Mouse (Mus musculus) limb, embryonic 13.5 days (tissue): ENCODE data around the gene Colgalt1. TPM values are rescaled to one million over a fixed set of nuclear protein-coding genes. Genes with fewer than 3 reads are reported as not detected.

Experiments used
- ATAC-seq: fragments of 200-750 bp; cut with Nextera tagmentation; 2 replicates; pipeline ENCODE4 v1.8.0; 2017; ENCODE audit warnings: low read depth, moderate number of reproducible peaks, moderate TSS enrichment; ENCODE audit not compliant: low FRiP score
- H3K27ac ChIP-seq: fragments of 300-500 bp; sonication (generic); 2 replicates; pipeline ENCODE4 v1.5.1; 2015; ENCODE audit warnings: inconsistent platforms, mild to moderate bottlenecking, moderate library complexity
- H3K27me3 ChIP-seq: fragments of 300-500 bp; sonication (generic); 2 replicates; pipeline ENCODE4 v1.6.1; 2015; ENCODE audit warnings: mild to moderate bottlenecking, inconsistent platforms
- H3K36me3 ChIP-seq: fragments of 300-500 bp; sonication (generic); 2 replicates; pipeline ENCODE4 v1.6.1; 2015; ENCODE audit warnings: inconsistent platforms, mild to moderate bottlenecking, moderate library complexity
- H3K4me1 ChIP-seq: fragments of 300-500 bp; sonication (generic); 2 replicates; pipeline ENCODE4 v1.6.1; 2015; ENCODE audit warnings: inconsistent platforms
- H3K4me2 ChIP-seq: fragments of 300-500 bp; sonication (generic); replicated peaks from 2 replicates; pipeline ENCODE4 v1.6.1; 2015; ENCODE audit warnings: inconsistent platforms, mild to moderate bottlenecking, moderate library complexity
- H3K4me3 ChIP-seq: fragments of 300-500 bp; sonication (generic); 2 replicates; pipeline ENCODE4 v1.5.1; 2015; ENCODE audit warnings: moderate library complexity, mild to moderate bottlenecking, inconsistent platforms
- H3K9ac ChIP-seq: fragments of 300-500 bp; sonication (generic); 2 replicates; pipeline ENCODE4 v1.6.1; 2015; ENCODE audit warnings: mild to moderate bottlenecking, inconsistent platforms
- H3K9me3 ChIP-seq: fragments of 300-500 bp; sonication (generic); 2 replicates; pipeline ENCODE4 v1.6.1; 2016; ENCODE audit warnings: inconsistent platforms
- WGBS: fragments of 180-500 bp; shearing (Covaris S2); methylation state at CpG from one replicate; pipeline ENCODE4 v1.1.7; 2015; 5-methylcytosine and 5-hydroxymethylcytosine counted together
- polyA plus RNA-seq: library from polyadenylated mRNA; unstranded; fragments of >200 nt; fragmentation: Nextera tagmentation; extraction: Ambion mirVana; gene quantifications from 2 replicates; pipeline ENCODE4 v1.2.1, GENCODE M21; 2015

The Colgalt1 gene
- polyA plus RNA-seq, 1 experiment from 2014 or later = 87.6 TPM

DNA sequence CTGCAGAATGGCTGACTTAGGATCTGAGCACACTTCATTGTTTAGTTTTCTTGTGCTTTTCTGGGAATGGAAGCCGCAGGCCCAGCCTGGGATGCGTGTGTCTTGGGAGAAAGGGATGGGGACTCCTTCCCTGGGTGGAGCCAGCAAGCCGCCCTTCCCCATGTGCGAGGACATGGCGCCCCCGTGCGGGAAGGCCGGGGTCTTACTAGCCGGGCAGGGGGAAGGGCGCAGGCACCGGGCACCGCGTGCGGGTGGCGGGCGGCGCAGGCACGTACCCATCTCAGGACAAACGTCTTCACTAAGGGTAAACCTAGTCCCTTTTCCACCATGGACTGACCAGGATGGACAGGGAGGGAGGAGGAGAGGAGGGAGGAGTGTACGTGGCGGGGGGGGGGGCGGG, 22.4 kb downstream of the Colgalt1 start:
- no peak overlapping the region; the same call in 1 of the 2 replicates for H3K4me2 ChIP-seq
- ATAC-seq = no peak
- H3K4me3 ChIP-seq = no peak overlapping the region
- no peak overlapping the region for H3K27ac ChIP-seq
- H3K4me1 ChIP-seq = peaks cover 29% of the 10 kb centered on the region
- H3K9me3 ChIP-seq = peaks cover 9% of the 10 kb centered on the region
- no peaks in the 10 kb centered on the region for H3K36me3 ChIP-seq
- H3K27me3 ChIP-seq = peaks cover 71% of the 10 kb centered on the region
- H3K9ac ChIP-seq = no peak overlapping the region
- 13% methylated on average over 18 of the region's 22 CpGs for WGBS

DNA sequence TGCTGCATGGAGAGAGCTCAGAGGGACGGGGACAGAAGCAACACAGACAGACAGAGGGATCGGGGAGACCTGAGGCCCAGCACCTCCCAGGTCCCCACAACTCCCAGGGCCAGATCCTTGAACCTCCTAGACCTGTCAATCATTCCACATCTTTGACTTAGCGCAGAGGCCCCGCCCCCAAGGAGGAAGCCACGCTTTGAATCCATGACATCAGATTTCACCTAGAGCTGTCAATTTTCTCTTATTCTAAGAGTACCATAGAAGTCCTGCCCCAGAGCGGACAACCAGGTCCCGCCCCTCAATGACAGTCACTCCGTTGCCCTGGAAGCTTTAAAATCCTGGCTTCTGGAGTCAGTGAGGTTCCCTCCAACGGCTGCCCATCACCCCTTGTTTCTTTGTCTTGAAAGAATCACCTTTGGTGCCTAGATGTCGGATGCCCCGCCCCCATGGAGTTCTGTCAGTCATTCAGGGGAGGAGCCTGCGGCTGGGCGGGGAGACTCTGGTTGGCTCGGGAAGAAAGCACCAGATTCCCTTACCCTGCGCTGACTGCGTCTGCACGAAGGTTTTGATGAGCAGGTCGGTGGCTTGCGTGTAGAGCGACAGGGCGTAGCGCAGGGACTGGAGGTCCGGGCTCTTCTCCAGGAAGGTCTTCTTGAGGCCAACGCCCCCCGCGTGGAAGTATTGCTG, 23.3 kb downstream of the Colgalt1 start:
- peaks cover 21% of the 10 kb centered on the region for H3K4me1 ChIP-seq
- no peak overlapping the region for H3K27ac ChIP-seq
- ATAC-seq = 0 out of 2 replicates have a peak, but pooled peaks have one; percentile 25
- no peaks in the 10 kb centered on the region for H3K36me3 ChIP-seq
- peaks cover 79% of the 10 kb centered on the region for H3K27me3 ChIP-seq
- H3K4me2 ChIP-seq = peak overlapping the region; percentile 60
- H3K9me3 ChIP-seq = peaks cover 9% of the 10 kb centered on the region
- peak overlapping the region; percentile 28 for H3K4me3 ChIP-seq
- H3K9ac ChIP-seq = peak overlapping the region; percentile 45; the same call in 1 of the 2 replicates
- WGBS = 2% methylated on average over 26 of the region's 26 CpGs

DNA sequence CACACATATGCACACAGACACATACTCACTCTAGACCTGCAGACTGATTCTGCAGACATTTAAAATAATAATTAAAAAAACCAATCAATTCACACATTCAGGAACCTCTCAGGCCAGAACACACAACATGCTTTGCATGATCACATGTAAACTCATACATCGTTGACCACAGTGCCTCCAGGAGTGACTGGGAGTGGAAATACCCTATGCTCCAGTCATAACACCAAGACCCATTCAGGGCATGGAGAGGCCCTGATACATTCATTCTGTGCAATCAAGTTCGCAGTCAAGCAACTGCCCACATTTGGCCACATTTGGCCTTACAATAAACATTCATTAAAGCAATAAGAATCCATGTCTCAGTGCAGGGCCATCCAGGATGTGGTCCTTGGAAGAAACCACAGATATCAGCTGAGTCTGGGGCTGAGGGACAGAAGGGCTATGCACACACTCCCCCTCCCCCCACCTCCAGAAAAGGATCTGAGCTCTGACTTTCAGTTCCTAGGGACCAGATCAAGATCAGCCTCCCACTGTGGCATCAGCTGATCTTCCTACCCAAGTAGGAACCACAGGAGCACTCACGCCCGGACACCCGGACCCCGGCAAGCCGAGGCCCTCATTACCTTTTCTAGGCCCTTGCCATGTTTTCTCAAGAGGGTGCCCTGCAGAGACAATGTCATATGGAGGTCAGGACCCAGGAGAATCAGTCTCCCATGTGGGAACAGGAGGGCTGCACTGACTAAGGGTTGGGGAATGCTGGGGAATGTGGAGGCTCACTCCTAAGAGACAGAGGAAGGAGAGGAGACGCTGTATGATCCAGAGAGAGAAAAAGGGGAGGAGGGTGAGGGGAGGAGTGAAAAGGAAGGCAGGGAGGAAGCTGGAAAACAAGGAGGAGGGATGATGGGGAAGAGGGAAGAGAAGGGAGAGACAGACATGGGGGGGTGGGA, 26.6 kb downstream of the Colgalt1 start:
- H3K9me3 ChIP-seq = peaks cover 8% of the 10 kb centered on the region
- peaks cover 55% of the 10 kb centered on the region for H3K27me3 ChIP-seq
- no peak overlapping the region for H3K27ac ChIP-seq
- 70% methylated on average over 8 of the region's 8 CpGs for WGBS
- H3K36me3 ChIP-seq = no peaks in the 10 kb centered on the region
- no peak overlapping the region for H3K9ac ChIP-seq
- peaks cover 12% of the 10 kb centered on the region for H3K4me1 ChIP-seq
- H3K4me3 ChIP-seq = no peak overlapping the region
- ATAC-seq = no peak
- H3K4me2 ChIP-seq = no peak overlapping the region

DNA sequence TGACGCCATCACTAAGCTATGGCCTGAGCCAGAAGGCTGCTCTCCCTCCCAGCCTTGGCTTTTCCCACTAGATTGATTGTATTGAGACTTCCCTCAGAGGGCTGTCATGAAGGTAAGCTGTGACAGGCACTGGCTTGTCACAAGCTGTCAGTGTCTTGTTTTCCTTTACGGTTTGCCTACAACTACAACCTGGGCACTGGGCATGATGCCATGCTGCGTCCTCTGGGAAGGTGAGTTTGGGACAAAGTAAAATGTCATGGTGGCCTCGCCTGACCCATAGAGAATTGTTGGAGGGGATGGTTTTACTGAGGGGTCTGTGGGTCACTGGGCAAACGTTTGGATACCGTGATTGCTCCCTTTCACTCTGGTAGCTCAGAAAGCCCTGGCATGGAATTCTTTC, 27.5 kb downstream of the Colgalt1 start:
- no peak overlapping the region for H3K4me2 ChIP-seq
- H3K9me3 ChIP-seq = no peaks in the 10 kb centered on the region
- H3K4me1 ChIP-seq = peaks cover 12% of the 10 kb centered on the region
- WGBS = 66% methylated on average over 6 of the region's 6 CpGs
- H3K9ac ChIP-seq = peak overlapping the region; percentile 25; the same call in 1 of the 2 replicates
- ATAC-seq = no peak
- H3K36me3 ChIP-seq = no peaks in the 10 kb centered on the region
- peaks cover 46% of the 10 kb centered on the region for H3K27me3 ChIP-seq
- no peak overlapping the region for H3K4me3 ChIP-seq
- H3K27ac ChIP-seq = no peak overlapping the region

DNA sequence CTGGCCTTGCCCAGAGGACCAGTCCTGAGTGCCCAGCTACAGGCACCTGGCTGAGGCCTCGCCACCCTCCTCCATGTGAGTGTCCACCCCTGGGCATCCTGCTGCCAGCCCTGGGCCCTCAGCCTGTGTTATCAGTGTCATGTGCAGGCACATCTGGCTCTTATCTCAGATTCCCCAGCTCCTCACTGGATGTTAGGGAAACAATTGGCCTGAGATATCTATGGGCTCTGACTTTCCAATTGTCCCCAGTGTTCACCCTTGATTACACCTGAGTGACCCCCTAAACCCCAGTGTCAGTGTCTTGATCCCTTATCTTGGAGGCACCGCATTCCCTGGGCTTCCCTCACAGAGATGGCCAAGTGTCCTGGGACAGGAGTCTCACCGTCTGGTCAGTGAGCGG, 28.5 kb downstream of the Colgalt1 start:
- Histone ChIP-seq H3K27ac (no peak overlapping the region), H3K27me3 (peaks cover 38% of the 10 kb centered on the region), H3K9ac (no peak overlapping the region), H3K36me3 (no peaks in the 10 kb centered on the region), H3K4me1 (peaks cover 4% of the 10 kb centered on the region), H3K4me3 (no peak overlapping the region), H3K4me2 (no peak overlapping the region), H3K9me3 (no peaks in the 10 kb centered on the region)
- whole genome bisulfite sequencing = 84% methylated on average over 4 of the region's 4 CpGs
- ATAC-seq = no peak

DNA sequence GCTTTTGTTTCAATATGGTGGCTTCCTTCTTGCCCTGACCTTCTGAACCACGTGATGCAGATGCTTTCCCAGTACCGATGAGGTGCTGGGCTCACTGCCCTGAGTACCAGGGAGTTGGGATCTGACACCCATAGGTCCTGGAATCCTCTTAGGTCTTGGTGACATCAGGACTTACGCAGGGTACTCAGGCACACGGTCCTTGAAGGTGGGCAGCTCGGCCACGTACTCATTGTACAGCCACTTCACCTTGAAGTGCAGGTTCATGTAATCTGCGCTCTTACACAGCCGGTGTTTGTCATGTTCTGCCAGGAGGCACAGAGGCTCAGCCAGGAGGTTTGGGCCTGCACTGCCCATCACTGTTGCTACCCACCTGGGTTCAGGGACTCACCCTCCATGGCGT, 34.7 kb downstream of the Colgalt1 start:
- WGBS = 77% methylated on average over 9 of the region's 9 CpGs
- no peak overlapping the region for H3K9ac ChIP-seq
- no peak overlapping the region for H3K4me2 ChIP-seq
- no peak overlapping the region for H3K27ac ChIP-seq
- no peaks in the 10 kb centered on the region for H3K36me3 ChIP-seq
- no peaks in the 10 kb centered on the region for H3K4me1 ChIP-seq
- ATAC-seq = no peak
- H3K27me3 ChIP-seq = 0 out of 2 replicates have a peak, but pooled peaks cover 6% of the 10 kb centered on the region
- no peaks in the 10 kb centered on the region for H3K9me3 ChIP-seq
- H3K4me3 ChIP-seq = no peak overlapping the region

DNA sequence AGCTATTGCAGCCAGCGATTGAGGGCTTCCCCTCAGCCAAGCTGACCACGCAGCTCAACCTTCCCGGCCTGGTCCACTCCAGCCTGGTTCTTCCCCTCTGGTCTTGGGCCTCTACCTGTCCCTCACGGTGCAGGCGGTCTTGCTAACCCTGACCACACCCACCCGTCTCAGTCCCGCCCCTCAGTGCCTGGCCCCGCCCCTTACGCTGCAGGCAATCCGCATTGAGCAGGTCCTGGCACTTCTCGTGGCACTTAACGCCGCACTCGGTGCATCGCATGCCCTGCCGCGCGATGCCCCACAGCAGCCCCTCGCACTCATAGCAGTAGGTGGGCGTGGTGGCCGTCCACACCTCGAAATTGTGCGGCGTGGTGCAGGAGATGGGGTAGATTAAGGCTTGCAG, 43.8 kb downstream of the Colgalt1 start:
- Histone ChIP-seq H3K9me3 (no peaks in the 10 kb centered on the region), H3K27ac (no peak overlapping the region), H3K4me3 (peak overlapping the region; percentile 29), H3K4me2 (peak overlapping the region; percentile 53), H3K9ac (peak overlapping the region; percentile 19; the same call in 1 of the 2 replicates), H3K27me3 (peaks cover 85% of the 10 kb centered on the region), H3K4me1 (peaks cover 12% of the 10 kb centered on the region), H3K36me3 (no peaks in the 10 kb centered on the region)
- ATAC-seq = no peak
- WGBS = 1% methylated on average over 23 of the region's 24 CpGs

DNA sequence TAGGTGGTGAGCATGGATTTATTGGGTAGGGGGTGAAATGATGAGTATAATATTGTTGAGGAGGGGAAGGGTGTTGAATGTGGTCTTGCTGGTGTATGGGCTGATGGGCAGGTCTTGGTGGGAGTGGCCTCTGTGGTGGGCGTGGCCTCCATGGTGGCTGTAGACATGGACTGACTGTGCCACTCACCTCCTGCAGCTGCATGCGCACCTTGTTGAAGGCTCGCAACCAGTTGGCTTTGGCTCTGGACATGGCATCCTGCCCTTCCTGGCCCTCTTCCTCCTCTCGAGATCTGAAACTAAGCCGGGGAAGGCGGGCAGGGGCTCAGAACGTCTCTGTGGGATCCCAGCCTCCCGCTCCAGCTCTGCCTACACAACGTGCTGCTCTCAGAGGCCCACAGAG, 47.0 kb downstream of the Colgalt1 start:
- ATAC-seq = no peak
- Histone ChIP-seq H3K4me2 (no peak overlapping the region), H3K9me3 (no peaks in the 10 kb centered on the region), H3K27me3 (peaks cover 97% of the 10 kb centered on the region), H3K4me1 (peaks cover 12% of the 10 kb centered on the region), H3K36me3 (no peaks in the 10 kb centered on the region), H3K4me3 (no peak overlapping the region), H3K9ac (no peak overlapping the region), H3K27ac (no peak overlapping the region)
- 29% methylated on average over 9 of the region's 9 CpGs for WGBS

DNA sequence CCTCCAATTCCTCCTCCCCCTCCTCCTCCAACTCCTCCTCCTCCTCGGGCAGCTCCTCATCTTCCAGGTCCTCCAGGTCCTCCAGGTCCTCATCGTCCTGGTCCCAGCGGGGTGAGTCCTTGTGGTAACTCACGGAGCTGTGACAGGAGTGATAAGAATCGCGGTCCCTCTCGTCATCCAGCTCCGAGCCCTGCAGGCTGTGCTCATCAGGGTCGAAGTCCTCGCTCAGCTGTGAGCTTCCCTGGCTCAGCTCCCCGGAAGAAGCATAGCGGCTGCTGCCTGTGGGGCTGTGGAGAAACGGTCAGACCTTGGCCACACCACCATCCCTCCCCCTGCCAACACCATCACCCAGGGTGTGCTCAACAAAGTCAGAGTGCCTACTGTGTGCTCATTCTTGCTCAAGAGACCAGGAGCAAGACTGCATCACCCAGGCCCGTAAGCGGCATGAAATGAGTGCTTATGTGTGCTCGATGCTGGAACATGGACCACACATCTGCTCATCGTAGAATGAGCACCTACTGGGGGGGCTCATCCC, 47.8 kb downstream of the Colgalt1 start:
- WGBS = 36% methylated on average over 17 of the region's 17 CpGs
- Histone ChIP-seq H3K27ac (no peak overlapping the region), H3K36me3 (no peaks in the 10 kb centered on the region), H3K4me1 (peaks cover 12% of the 10 kb centered on the region), H3K4me2 (no peak overlapping the region), H3K9ac (no peak overlapping the region), H3K9me3 (no peaks in the 10 kb centered on the region), H3K4me3 (no peak overlapping the region), H3K27me3 (peaks cover 97% of the 10 kb centered on the region)
- no peak for ATAC-seq

DNA sequence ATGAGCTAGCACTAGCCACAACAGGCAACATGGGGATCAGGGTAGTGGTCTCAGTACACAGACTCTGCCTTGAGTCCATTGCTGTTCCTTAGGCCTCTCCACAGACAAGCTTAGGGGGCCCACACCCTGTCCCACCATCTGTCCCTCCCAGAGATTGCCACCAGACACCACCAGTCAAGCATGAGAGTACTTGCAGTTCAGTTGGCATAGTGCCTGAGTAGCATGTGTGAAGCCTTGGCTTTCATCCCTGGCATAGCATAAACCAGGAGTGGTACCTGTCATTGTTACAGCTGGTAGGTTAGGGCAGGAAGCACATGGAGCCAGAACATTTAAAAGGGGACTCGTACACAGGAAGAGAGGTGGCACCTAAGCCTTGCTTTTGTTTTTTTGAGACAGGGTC, 49.0 kb downstream of the Colgalt1 start:
- Histone ChIP-seq H3K4me2 (no peak overlapping the region), H3K27ac (no peak overlapping the region), H3K36me3 (no peaks in the 10 kb centered on the region), H3K9me3 (no peaks in the 10 kb centered on the region), H3K4me3 (no peak overlapping the region), H3K27me3 (peaks cover 92% of the 10 kb centered on the region), H3K4me1 (peaks cover 3% of the 10 kb centered on the region), H3K9ac (no peak overlapping the region)
- ATAC-seq = no peak
- WGBS = 73% methylated on average over 1 of the region's 1 CpGs

DNA sequence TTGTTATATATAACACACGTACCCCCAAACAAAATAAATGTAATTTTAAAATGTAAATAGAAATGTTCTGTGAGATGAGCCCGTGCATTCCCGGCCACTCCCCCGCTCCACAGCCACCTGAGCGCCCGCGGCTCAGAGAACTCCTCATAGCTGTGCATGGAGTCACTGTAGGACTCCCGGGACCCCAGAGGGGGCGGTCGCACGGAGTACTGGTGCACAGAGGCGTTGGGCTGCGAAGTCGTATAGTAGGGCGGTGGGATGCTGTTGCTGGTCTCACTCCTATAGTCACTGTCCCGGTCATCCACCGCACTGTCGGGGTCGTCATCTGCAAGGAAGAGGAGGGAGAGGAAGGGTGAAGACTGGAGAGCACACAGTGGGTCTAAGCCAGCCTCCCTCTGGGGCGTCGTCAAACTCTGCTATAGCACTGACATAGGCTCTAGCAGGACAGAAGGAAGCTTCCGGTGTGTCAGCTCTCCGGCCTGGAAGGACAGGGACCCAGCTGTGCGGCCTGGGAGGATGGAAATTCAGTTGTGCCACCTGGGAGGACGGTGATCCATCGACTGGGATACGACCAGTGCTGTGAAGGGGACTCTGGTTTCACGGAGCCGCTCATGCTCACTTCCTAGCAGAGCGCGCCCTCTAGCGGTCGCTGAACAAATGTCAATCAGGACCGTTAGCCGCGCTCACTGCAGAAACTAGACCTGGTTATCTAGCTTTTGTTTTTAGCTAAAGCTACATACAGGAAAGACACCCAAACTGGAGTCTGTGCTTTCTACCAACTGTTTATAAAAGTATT, 49.7 kb downstream of the Colgalt1 start:
- Histone ChIP-seq H3K36me3 (no peaks in the 10 kb centered on the region), H3K27ac (no peak overlapping the region), H3K4me1 (no peaks in the 10 kb centered on the region), H3K4me2 (0 out of 2 replicates have a peak overlapping the region, but pooled peaks have one; percentile 22), H3K4me3 (no peak overlapping the region), H3K27me3 (peaks cover 90% of the 10 kb centered on the region), H3K9ac (no peak overlapping the region), H3K9me3 (no peaks in the 10 kb centered on the region)
- peak; percentile 63 for ATAC-seq
- 5% methylated on average over 36 of the region's 36 CpGs for WGBS
